Mouse (Mus musculus) limb, embryonic 14.5 days (tissue): ENCODE results near the gene Wfdc6b. TPM values are rescaled to one million over a fixed set of nuclear protein-coding genes. Genes with fewer than 3 reads are reported as not detected.
"Not testable (repeated sequence)": the region's sequence is repeated elsewhere in the genome, so short reads cannot be mapped to it uniquely, and the experiment has no call there.

Experiments
- ATAC-seq: fragments of 200-750 bp; cut with Nextera tagmentation; 2 replicates; pipeline ENCODE4 v1.8.0; 2017; ENCODE audit warnings: low read depth, moderate number of reproducible peaks, moderate TSS enrichment; ENCODE audit not compliant: low FRiP score
- DNase-seq: peaks from one replicate; pipeline ENCODE4 v3.0.0-alpha.2; 2015; ENCODE audit warnings: low spot score
- H3K27ac ChIP-seq: fragments of 300-500 bp; sonication (generic); replicated peaks from 2 replicates; pipeline ENCODE4 v1.5.1; 2014; ENCODE audit warnings: low read depth, mild to moderate bottlenecking, low read length, moderate library complexity, mixed read lengths
- H3K27me3 ChIP-seq: fragments of 300-500 bp; sonication (generic); 2 replicates; pipeline ENCODE4 v1.6.1; 2014; ENCODE audit warnings: low read length, mixed read lengths; ENCODE audit not compliant: control insufficient read depth, insufficient read depth
- H3K36me3 ChIP-seq: fragments of 300-500 bp; sonication (generic); 2 replicates; pipeline ENCODE4 v1.6.1; 2014; ENCODE audit warnings: mild to moderate bottlenecking, low read length, moderate library complexity, mixed read lengths; ENCODE audit not compliant: control insufficient read depth, insufficient read depth
- H3K4me1 ChIP-seq: fragments of 300-500 bp; sonication (generic); 2 replicates; pipeline ENCODE4 v1.6.1; 2014; ENCODE audit warnings: antibody characterized with exemption, low read length, mixed read lengths; ENCODE audit not compliant: control insufficient read depth, insufficient read depth
- H3K4me2 ChIP-seq: fragments of 300-500 bp; sonication (generic); replicated peaks from 2 replicates; pipeline ENCODE4 v1.6.1; 2014; ENCODE audit warnings: low read depth, mild to moderate bottlenecking, low read length, moderate library complexity; ENCODE audit not compliant: severe bottlenecking
- H3K4me3 ChIP-seq: fragments of 300-500 bp; sonication (generic); replicated peaks from 2 replicates; pipeline ENCODE4 v1.5.1; 2014; ENCODE audit warnings: low read length
- H3K9ac ChIP-seq: fragments of 300-500 bp; sonication (generic); 2 replicates; pipeline ENCODE4 v1.6.1; 2014; ENCODE audit warnings: mild to moderate bottlenecking, low read depth, low read length, moderate library complexity; ENCODE audit not compliant: severe bottlenecking
- H3K9me3 ChIP-seq: fragments of 300-500 bp; sonication (generic); 2 replicates; pipeline ENCODE4 v1.6.1; 2016; ENCODE audit warnings: low read length; ENCODE audit not compliant: control insufficient read depth
- POLR2A ChIP-seq: fragments of 200-500 bp; IDR thresholded peaks from 2 replicates; pipeline ENCODE4 v1.8.0; 2012; ENCODE audit warnings: inconsistent platforms, mild to moderate bottlenecking, moderate library complexity, borderline replicate concordance; ENCODE audit not compliant: insufficient read depth, insufficient read length; ENCODE audit errors: extremely low read depth
- WGBS: fragments of 180-500 bp; shearing (Covaris S2); extraction: QIAGEN DNeasy Blood & Tissue Kit; methylation state at CpG from one replicate; pipeline ENCODE4 v1.1.7; 2014; 5-methylcytosine and 5-hydroxymethylcytosine counted together
- polyA plus RNA-seq, 2 experiments: library from polyadenylated mRNA; depleted of rRNA in 1 of 2; stranded (reverse) in 1 of 2; unstranded in 1 of 2; fragments of >200 nt; fragmentation: Nextera tagmentation in 1 of 2; extraction: Ambion mirVana in 1 of 2; gene quantifications; 2 replicates each; pipeline versions ENCODE4 v1.2.1 to v1.2.3; 2012 to 2014

The Wfdc6b gene
- polyA plus RNA-seq (2012; rRNA removed) (not detected in 2 replicates), polyA plus RNA-seq (2014; fragmentation: Nextera tagmentation; extraction: Ambion mirVana) (not detected in 2 replicates)

GRCm38 (mm10) chr2:164613471-164613870, at the start of gene Wfdc6b, which contains the start of gene Wfdc8:
TSS of gene Wfdc6b (plus strand) at chr2:164613522.
TSS of gene Wfdc8 (minus strand) at chr2:164613626.
- not testable (repeated sequence) for ATAC-seq, DNase-seq

DNA sequence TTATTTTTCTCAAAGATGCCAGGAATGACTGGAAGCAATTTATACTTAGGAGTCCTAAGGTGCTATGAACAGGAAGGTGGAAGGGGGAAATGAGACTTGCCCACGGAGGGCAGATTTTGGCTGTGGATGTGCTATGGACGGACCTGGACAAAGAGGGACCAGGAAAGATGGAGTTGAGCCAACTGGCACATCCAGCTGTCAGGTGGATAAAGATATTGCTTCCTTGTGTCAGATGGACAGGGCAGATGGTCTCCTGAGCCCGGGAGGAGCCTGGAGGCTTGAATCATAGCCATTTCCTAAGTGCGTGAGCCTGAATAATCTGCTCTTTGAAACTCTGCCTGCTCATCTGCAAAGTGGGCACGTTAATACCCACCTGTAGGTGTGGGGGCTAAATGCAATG, 49.0 kb upstream of the Wfdc6b start:
- H3K4me1 ChIP-seq: peaks cover 9% of the 10 kb centered on the region
- no peak for DNase-seq
- no peaks in the 10 kb centered on the region for H3K27me3 ChIP-seq
- no peaks in the 10 kb centered on the region for H3K9me3 ChIP-seq
- peak overlapping the region; percentile 96; the same call in 1 of the 2 replicates for H3K4me2 ChIP-seq
- no peak for TF ChIP-seq POLR2A
- H3K4me3 ChIP-seq: no peak overlapping the region
- WGBS: 78% methylated on average over 5 of the region's 5 CpGs
- H3K27ac ChIP-seq: no peak overlapping the region
- no peak for ATAC-seq
- peak overlapping the region; percentile 74 for H3K9ac ChIP-seq
- no peaks in the 10 kb centered on the region for H3K36me3 ChIP-seq

More at GRCm38 (mm10) chr2:164613471-164613870, at the start of gene Wfdc6b, which contains the start of gene Wfdc8:
- 54% methylated on average over 8 of the region's 8 CpGs for WGBS
- not testable (repeated sequence) for H3K9me3 ChIP-seq, H3K36me3 ChIP-seq, H3K27me3 ChIP-seq, H3K4me3 ChIP-seq, H3K9ac ChIP-seq, H3K4me1 ChIP-seq, H3K27ac ChIP-seq, H3K4me2 ChIP-seq

DNA sequence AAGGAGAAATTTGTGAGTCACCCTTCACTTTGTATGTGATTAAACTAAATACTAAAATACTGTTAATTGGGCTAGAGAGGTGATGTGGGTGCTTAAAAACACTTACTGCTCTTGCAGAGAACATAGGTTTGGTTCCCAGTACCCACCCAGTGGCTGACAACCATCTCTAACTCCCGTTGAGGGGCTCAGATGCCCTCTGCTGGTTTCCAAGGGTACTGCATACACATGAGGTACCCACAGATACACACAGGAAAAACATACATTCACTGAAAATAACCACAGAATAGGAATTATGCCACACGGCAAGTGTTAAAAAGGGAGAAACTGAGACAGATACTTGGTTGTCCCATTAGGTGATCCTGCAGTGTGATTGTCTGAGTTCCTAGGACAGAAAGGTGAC, 46.3 kb upstream of the Wfdc6b start:
- H3K36me3 ChIP-seq: no peaks in the 10 kb centered on the region
- peaks cover 9% of the 10 kb centered on the region for H3K4me1 ChIP-seq
- no peak overlapping the region for H3K9ac ChIP-seq
- no peaks in the 10 kb centered on the region for H3K27me3 ChIP-seq
- H3K4me3 ChIP-seq: no peak overlapping the region
- H3K27ac ChIP-seq: no peak overlapping the region
- H3K4me2 ChIP-seq: no peak overlapping the region
- 92% methylated on average over 2 of the region's 2 CpGs for WGBS
- ATAC-seq (no peak), DNase-seq (no peak)
- no peaks in the 10 kb centered on the region for H3K9me3 ChIP-seq
- no peak for TF ChIP-seq POLR2A

GRCm38 (mm10) chr2:164567460-164567859, 45.9 kb upstream of the Wfdc6b start:
- Histone ChIP-seq H3K27ac (no peak overlapping the region), H3K4me1 (peaks cover 7% of the 10 kb centered on the region), H3K4me2 (no peak overlapping the region), H3K9ac (no peak overlapping the region), H3K36me3 (no peaks in the 10 kb centered on the region), H3K27me3 (no peaks in the 10 kb centered on the region), H3K9me3 (no peaks in the 10 kb centered on the region), H3K4me3 (no peak overlapping the region)
- ATAC-seq (no peak), DNase-seq (no peak)
- 91% methylated on average over 5 of the region's 5 CpGs for whole genome bisulfite sequencing
- TF ChIP-seq POLR2A: no peak

GRCm38 (mm10) chr2:164573359-164573758, 40.0 kb upstream of the Wfdc6b start, which contains the start of gene Spint3:
TSS of gene Spint3 (minus strand) at chr2:164573459.
- not testable (repeated sequence) for H3K4me2 ChIP-seq, H3K9ac ChIP-seq, H3K4me3 ChIP-seq, H3K9me3 ChIP-seq, DNase-seq, H3K27ac ChIP-seq, H3K36me3 ChIP-seq, H3K27me3 ChIP-seq, H3K4me1 ChIP-seq, ATAC-seq
- WGBS: 72% methylated on average over 6 of the region's 6 CpGs

GRCm38 (mm10) chr2:164585025-164585725, 28.1 kb upstream of the Wfdc6b start, which contains the start of gene Wfdc6a:
TSS of gene Wfdc6a (minus strand) at chr2:164585447.
- H3K4me2 ChIP-seq, H3K4me1 ChIP-seq, DNase-seq, H3K27me3 ChIP-seq, H3K9me3 ChIP-seq, H3K36me3 ChIP-seq, H3K4me3 ChIP-seq, H3K9ac ChIP-seq, H3K27ac ChIP-seq, ATAC-seq: not testable (repeated sequence)
- WGBS: 56% methylated on average over 13 of the region's 13 CpGs
